Mouse (Mus musculus) small intestine, adult 2 months (tissue): ENCODE data around the gene Cldn13. TPM values are rescaled to one million over a fixed set of nuclear protein-coding genes. Genes with fewer than 3 reads are reported as not detected.

Source experiments
- H3K27ac ChIP-seq: fragments of 200-500 bp; 2 replicates; pipeline ENCODE4 v1.5.1; 2012; ENCODE audit warnings: low read depth, low read length, control low read depth, inconsistent platforms; ENCODE audit not compliant: insufficient read depth
- H3K27me3 ChIP-seq: fragments of 200-500 bp; 2 replicates; pipeline ENCODE4 v1.6.1; 2012; ENCODE audit warnings: mild to moderate bottlenecking, moderate library complexity, low read length, inconsistent platforms; ENCODE audit not compliant: control insufficient read depth, insufficient read depth
- H3K36me3 ChIP-seq: fragments of 200-500 bp; 2 replicates; pipeline ENCODE4 v1.6.1; 2012; ENCODE audit warnings: mild to moderate bottlenecking, low read length, control low read depth, inconsistent platforms; ENCODE audit not compliant: control insufficient read depth, insufficient read depth
- H3K4me1 ChIP-seq: fragments of 200-500 bp; 2 replicates; pipeline ENCODE4 v1.6.1; 2012; ENCODE audit warnings: low read length, inconsistent platforms, mixed read lengths; ENCODE audit not compliant: control insufficient read depth, insufficient read depth, insufficient read length
- H3K4me3 ChIP-seq: fragments of 200-500 bp; 2 replicates; pipeline ENCODE4 v1.5.1; 2012; ENCODE audit warnings: low read depth, mild to moderate bottlenecking, control low read depth, inconsistent platforms, low read length, moderate library complexity
- CTCF ChIP-seq: fragments of 200-500 bp; IDR thresholded peaks from 2 replicates; pipeline ENCODE4 v1.5.1; 2012; ENCODE audit warnings: low read depth, mild to moderate bottlenecking, control low read depth, inconsistent platforms, low read length, moderate library complexity, mixed read lengths; ENCODE audit not compliant: insufficient replicate concordance, insufficient read length; ENCODE audit errors: extremely low read depth
- POLR2A ChIP-seq: fragments of 200-500 bp; IDR thresholded peaks from 2 replicates; pipeline ENCODE4 v1.6.1; 2012; ENCODE audit warnings: low read depth, mild to moderate bottlenecking, control low read depth, inconsistent platforms, low read length, moderate library complexity
- WGBS: fragments of 180-500 bp; shearing (Covaris S2); methylation state at CpG from one replicate; pipeline ENCODE4 v1.1.7; 2018; 5-methylcytosine and 5-hydroxymethylcytosine counted together
- polyA plus RNA-seq: library from polyadenylated mRNA; depleted of rRNA; stranded (reverse); fragments of >200 nt; gene quantifications from 2 replicates; pipeline ENCODE4 v1.2.3, GENCODE M21; 2012; rRNA removed

Cldn13 gene
- polyA plus RNA-seq, 1 experiment, result not detected

DNA sequence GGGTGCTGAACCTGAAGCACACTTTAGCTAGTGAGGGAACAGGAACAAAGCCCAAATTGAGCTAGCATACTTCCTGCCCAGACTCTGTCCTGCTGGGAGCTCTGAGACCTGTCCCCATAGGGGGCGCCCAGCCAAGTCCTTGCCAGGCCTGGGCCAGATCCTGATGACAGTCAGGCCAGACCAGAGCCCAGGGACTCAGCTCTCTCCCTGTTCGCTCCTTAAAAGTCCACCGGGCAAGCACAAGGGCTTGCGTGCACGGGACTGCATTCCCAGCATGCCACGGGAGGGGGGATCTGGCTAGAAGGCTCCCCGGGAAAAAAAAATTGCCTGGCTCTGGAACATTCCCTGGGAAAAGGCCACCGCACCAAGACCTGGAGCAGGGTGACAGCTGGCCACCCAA is 50.2 kb downstream of the Cldn13 start:
- H3K27ac ChIP-seq, result 0 out of 2 replicates have a peak overlapping the region, but pooled peaks have one; percentile 29
- H3K27me3 ChIP-seq, result no peaks in the 10 kb centered on the region
- H3K4me3 ChIP-seq, result no peak overlapping the region
- H3K36me3 ChIP-seq, result no peaks in the 10 kb centered on the region
- WGBS, result 50% methylated on average over 8 of the region's 8 CpGs
- TF ChIP-seq CTCF, result no peak
- no peak for TF ChIP-seq POLR2A
- peaks cover 2% of the 10 kb centered on the region; the same call in 1 of the 2 replicates for H3K4me1 ChIP-seq

Other genes with a start within 250 kb of the Cldn13 start
- gene Limk1, start 226.9 kb downstream of the Cldn13 start, polyA plus RNA-seq, result 6.4 and 6.8 TPM in 2 replicates
- 14.0 and 15.2 TPM in 2 replicates for gene Eln, start 168.2 kb downstream of the Cldn13 start, polyA plus RNA-seq
- gene Tmem270, start 8.8 kb downstream of the Cldn13 start, polyA plus RNA-seq, result not detected in 2 replicates
- gene Mettl27, start 16.8 kb upstream of the Cldn13 start, polyA plus RNA-seq, result 8.2 and 21.4 TPM in 2 replicates
- 112 and 571 TPM in 2 replicates for gene Cldn4, start 31.4 kb upstream of the Cldn13 start, polyA plus RNA-seq
- 1,043 and 2,448 TPM in 2 replicates for gene Cldn3, start 70.7 kb upstream of the Cldn13 start, polyA plus RNA-seq
- gene Abhd11, start 93.6 kb upstream of the Cldn13 start, polyA plus RNA-seq, result 48.1 and 90.7 TPM in 2 replicates
- 4.6 and 5.1 TPM in 2 replicates for gene Stx1a, start 108.0 kb upstream of the Cldn13 start, polyA plus RNA-seq
- gene Dnajc30, start 148.7 kb upstream of the Cldn13 start, polyA plus RNA-seq, result 30.1 and 46.4 TPM in 2 replicates
- gene Bud23, start 149.4 kb upstream of the Cldn13 start, polyA plus RNA-seq, result 31.2 and 43.7 TPM in 2 replicates
- gene Vps37d, start 162.7 kb upstream of the Cldn13 start, polyA plus RNA-seq, result 3.0 and 7.0 TPM in 2 replicates
- 190 and 304 TPM in 2 replicates for gene Mlxipl, start 174.4 kb upstream of the Cldn13 start, polyA plus RNA-seq
- 4.8 and 5.3 TPM in 2 replicates for gene Tbl2, start 234.1 kb upstream of the Cldn13 start, polyA plus RNA-seq